Mouse (Mus musculus) gastrocnemius, postnatal 4 days (tissue): ENCODE measurements around the gene Tnik. TPM values are rescaled to one million over a fixed set of nuclear protein-coding genes. Genes with fewer than 3 reads are reported as not detected.

Experiments
- DNase-seq, 2 experiments: peaks; one replicate each; pipeline ENCODE4 v3.0.0; 2021 to 2022; ENCODE audit warnings: low spot score in 2 of 2, mixed read lengths in 2 of 2
- total RNA-seq, 2 experiments: library from RNA; stranded (reverse); gene quantifications; 2 replicates each; pipeline ENCODE4 v1.2.3; 2021

Gene Tnik
- total RNA-seq, 2 experiments from 2014 or later, result 75.8 to 77.6 TPM

DNA sequence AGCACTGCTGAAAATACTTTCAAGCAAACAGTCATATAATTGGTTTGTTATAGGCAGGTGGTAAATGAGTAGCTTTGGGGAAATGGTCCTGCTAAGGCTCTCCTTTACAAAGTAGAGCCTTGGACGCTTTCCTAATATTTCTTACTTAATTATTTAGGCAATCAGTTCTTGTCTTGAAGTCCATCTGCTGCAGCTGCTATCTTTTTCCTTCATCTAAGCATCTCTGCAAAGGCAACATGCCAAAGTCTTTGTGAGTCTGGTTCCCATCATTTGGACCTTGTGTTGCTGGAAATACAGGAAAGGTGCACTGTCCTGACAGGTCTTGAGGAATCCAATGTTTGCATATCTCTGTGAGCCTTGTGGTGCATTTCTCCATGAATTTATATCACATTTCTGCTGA, 82.9 kb downstream of the Tnik start:
- DNase-seq, result no peak

DNA sequence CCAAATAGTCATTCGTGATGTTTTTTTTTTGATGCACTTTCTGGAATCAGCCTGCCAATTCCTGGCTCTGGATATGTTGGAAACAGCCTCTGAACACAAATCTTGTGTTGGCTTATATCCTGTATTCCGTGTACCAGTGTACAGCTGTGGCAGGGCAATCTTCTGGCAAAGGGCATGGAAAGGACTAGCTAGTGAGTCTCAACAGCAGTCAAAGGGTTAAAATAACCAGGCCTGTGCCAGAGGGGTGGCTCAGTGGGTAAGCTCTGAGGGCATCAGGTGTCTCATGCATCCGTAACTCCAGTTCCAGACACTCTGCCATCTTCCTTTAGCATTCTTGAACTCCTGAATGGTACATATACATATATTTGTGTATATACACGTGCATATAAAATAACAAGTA, 83.5 kb downstream of the Tnik start:
- DNase-seq, result no peak

DNA sequence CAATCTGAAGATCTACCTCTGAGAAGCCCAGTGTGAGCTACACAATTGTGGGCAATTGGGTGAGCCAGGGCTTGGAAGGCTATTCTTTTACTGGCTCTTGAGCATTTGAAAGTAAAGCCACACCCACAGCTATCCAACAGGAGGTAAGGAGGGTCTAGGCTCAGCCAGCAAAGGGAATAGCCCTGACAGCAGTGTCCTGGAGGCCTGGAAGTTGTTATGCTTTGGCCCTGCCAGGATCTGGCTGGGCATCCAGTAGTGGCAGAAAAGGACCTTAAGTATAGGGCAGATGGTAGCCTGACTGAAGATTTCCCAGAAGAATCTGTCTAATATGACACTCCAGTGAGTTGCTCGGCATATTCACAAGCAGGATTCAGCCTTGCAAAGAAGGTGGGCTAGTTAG, 85.7 kb downstream of the Tnik start:
- DNase-seq, result no peak

DNA sequence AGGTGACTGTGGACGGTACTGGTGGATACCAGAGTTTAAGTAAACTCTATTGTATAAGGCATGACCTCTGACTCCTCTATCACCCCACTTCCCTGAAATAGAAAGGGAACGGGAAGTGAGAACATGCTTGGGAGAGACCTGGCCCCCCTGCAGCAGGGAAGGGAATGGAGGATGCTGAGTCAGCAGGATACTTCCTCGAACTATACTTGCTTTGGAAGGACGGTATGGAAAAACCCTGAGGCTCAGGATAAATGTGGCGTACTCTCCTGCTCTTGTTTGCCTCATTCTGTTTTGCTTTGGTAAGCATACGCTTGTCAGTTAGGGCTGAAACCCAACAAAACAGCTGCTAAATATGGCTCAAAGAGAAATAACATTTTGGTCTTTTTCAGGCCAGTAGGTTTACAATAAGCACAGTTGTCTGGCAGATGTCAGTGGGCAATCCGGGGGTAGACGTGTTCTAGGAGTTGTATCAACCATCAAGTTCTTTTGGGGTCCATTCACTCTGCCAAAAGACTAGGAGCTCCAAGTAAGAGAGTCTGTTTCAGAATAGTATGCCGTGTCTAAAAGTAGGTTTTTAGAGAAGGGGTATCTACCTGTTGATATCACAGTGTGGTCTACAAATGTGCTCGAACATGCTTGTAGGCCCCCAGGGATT, 87.3 kb downstream of the Tnik start:
- DNase-seq, result no peak

DNA sequence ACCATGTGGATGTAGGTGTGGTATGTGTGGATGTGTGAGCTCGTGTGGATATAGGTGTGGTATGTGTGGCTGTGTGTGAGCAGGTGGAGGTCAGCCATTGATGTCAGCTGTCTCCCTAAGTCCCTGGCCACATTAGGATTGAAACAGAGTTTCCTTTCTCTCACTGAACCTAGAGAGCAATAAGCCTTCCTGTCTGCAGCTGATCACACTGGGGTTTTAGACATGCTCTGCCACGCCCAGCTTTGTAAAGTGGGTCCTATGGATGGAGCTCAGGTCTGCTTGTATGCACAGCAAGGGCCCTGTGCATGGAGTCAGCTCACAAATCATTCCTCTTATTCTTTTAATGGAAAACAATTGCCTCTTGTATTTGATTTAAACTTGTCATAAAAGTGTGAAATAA, 95.4 kb downstream of the Tnik start:
- DNase-seq, result no peak

DNA sequence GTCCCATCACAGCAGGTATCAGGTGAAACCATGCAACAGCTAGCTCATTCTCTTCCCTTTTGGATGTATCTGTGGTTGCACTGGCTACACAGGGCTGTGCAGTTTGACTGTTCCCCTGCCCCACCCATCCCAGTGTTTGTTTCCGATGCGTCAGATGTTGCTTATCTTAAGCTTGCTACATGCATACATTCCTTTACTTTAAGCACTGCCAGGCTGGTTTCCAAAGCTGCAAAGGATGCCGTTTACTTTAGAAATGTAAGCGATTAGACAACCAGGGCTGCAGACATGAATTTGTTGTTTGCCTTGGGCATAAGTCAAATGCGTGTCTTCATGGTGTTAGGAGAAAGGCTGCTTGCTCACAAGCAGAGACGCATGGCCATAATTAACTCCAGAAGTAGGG, 96.1 kb downstream of the Tnik start:
- no peak for DNase-seq

DNA sequence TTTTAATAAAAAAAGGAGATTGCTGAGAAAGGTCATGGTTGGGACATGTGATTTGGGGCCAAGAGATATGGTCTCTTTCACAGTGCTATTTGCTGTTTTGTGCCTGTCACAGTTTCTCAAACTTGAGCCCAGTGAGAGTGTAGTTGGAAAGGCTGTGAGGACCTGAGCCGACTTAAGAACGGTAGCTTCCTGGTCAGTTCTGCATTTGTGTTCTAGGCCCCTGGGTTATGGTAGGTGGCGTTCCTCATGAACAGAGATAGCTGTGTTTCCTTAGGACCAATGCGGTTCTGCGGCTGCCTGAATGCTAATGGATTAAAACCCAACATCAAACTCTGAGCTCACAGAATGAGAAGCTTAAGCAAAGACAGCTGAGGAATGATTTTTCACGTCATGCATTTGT, 98.0 kb downstream of the Tnik start:
- DNase-seq, result no peak

DNA sequence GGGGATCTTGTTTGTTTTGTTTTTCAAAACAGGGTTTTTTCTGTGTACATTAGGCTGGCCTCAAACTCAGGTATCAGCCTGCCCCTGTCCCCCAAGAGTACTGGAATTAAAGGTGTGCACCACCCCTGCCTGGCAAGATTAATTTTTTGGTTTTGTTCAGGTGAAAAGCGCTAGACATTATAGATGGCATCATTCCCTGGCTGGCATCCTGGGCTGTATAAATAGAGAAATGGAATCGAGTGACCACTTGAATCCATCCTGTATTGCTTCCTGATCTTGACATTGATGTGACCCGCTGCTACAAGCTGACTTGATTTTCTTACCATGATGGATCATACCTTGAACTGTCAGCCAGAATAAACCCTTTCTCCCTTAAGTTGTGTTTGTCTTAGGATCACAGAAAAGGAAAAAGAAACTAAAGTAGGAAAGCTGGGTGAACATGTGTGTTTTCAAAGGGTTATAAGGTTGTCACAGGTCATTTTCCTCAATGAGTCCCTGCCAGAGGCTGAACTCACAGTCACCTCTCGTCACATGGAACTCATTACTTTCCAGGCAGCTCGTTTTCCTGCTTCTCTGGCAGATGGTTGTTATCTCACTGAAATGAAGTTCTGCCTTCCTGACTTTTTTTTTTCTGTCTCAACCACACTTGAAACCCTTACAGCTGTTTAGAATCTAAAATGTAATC, 100.6 kb downstream of the Tnik start:
- DNase-seq, result no peak

DNA sequence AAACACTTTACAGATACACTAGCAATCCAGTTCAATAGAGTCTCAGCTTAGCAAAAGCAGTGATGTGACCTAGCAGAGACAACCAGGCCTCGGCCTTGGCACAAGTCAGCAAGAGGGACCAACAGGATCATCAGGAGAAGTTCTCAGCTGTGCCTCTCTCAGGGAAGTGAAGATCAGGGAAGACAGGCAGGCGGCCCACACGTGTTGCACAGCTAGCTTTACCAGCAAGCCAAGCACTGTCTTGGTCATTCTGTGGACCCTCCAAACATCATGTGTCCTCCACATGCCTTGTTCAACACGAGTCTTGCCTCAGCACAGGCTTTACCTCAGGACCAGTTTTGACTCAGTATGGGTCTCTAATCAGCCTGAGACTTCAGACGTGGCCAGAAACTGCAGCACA, 105.7 kb downstream of the Tnik start:
- no peak for DNase-seq

DNA sequence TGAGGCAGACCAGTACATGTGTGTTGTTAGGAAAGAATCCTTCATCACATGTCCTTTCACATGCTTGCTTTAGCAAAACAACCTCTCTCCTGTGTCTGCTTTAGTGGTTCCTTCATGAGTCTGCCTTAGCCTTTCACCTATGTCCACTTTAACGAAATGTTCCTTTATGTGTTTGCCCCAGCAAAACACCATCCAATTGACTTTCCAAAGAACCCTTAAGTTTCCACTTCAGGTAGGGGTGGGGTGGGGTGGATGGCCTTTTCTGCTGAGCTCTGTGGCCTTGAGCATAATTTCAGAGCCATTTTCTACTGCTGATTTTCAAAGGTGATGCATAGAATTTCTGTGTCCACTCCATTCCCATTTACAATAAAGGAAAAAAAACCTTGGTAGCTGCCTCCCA, 106.3 kb downstream of the Tnik start:
- DNase-seq, result no peak

DNA sequence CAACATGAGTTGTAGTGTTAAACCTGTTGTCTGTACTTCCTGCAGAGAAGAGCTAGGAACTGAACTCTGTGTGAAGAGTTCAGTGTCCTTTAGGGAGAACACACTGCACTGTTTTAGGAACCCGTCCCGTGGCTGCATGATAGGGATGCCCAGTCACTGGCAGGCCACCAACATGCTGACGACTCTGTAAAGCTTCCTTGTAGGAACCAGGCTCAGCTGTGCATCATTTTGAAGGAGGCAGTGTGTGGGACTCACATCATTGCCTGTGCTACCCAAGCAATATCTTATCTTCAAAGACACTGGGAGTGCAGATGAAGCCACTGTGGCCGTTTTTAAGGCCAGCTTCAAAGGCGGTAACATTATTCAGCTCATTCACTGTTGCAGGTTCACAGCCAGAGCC, 106.7 kb downstream of the Tnik start:
- no peak for DNase-seq

DNA sequence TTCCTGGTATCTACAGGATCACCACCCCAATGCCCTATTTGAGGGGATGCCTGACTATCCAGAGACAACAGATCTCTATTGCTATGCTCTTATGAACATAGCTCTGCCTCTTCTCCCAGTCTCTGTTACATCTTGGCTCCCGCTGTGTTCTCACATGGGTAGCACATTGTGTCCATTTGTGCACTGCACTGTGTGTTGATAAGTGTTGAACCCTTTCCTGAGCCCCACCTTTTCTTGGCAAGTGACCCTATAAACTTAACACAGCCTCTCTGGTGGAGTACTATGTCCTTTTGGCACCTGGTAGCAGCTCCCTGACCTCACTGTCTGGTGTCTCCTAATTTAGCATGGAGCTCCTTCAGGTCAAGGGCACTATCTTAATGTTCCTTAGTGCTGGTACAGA, 108.6 kb downstream of the Tnik start:
- DNase-seq, result no peak

DNA sequence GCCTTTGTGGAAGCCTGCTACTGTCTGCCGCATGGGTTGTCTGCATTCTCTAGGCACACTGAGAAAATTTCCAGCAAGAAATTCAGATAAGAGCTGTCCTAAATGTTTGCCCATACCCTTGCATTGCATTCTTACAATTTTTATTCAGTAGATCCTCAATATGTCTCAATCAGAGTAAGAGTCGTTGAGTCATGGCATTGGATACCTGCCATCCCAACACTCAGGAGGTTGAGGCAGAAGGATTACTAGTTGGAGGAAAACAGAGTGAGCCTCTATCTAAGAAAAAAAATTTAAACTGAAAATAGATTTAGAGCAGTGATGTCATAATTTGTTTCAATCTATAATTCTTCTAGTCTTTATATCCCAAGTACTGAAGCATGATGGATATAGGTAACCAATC, 109.4 kb downstream of the Tnik start:
- no peak for DNase-seq

DNA sequence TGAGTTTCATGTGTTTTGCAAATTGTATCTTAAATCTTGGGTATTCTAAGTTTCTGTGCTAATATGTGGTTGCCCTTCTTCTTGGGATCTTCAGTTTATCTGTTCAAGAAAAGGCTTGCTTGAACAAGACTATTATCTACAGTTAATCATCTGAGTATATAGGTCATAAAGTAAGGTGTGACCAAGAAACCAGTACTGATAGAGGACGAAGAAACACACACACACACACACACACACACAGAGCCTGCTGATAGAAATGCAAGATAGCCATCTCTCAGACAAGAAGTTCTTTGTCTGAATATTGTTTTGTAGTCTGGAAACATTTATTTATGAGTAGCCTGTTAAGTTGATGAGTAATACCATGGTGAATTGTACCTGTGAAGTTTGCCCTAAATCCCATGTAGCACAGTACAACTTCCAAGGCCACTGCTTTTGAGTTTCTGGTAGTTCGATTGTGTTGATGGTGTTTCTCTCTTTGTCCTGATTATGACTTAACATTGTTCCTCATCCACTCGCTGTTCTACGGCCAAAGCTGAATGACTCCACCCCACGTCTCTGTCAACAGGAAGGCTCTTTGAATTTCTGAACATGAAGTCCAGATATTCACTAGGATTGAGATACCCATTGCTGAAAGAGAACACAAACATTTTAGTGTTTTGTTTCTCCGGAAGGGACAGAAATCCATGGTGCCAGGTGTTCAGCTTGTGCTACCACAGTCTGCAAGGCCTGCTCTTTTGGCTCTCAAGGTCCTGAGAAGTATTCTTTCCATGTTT, 111.9 kb downstream of the Tnik start:
- DNase-seq, result no peak

DNA sequence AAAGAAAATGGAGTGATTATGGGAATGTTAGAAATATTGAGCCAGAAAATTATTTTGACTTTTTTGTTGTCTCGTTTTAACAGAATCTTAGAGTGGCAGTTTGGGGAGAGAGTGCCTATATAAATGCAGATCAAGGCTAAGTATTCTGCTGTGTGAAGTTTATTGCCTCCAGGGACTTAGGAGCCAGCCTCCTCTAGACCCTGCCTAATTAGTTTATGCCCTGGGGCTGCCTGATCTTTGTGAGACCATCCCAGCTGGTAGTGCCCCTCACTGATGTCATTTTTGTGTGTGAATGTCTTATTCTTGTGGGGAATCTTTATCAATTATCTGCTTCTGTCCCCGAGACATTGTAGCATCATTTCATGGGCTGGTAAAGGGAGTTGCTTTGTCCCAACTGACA, 117.2 kb downstream of the Tnik start:
- DNase-seq, result no peak

DNA sequence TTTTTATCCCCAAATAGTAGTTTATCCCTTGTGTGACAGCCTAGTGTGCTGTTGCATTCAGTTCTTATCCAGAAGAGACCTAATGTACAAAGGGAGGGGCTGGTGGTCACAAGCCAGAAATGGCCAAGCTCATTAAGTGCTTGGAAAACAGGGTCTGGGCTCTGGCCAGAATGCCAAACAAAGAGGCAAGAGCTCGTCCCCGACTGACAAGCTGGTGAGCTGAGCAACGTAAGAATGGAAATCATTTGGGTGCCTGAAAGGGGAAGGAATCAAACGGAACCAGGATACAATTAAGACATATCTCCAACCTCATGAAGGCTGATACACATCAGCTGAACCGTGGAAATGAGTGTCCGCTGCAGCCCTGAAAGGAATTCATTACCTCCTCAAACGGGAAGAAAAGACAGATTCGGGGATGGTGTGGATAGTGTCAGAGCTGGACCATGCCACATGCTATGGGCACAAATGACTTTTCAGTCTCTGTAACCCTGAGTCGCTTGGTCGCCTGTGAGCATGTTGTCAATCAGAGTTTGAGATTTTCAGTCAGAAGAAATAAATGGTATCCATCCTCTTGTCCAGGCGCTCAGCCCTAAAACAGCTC, 120.6 kb downstream of the Tnik start:
- peak in 1 of 2 experiments; percentile 16 for DNase-seq

DNA sequence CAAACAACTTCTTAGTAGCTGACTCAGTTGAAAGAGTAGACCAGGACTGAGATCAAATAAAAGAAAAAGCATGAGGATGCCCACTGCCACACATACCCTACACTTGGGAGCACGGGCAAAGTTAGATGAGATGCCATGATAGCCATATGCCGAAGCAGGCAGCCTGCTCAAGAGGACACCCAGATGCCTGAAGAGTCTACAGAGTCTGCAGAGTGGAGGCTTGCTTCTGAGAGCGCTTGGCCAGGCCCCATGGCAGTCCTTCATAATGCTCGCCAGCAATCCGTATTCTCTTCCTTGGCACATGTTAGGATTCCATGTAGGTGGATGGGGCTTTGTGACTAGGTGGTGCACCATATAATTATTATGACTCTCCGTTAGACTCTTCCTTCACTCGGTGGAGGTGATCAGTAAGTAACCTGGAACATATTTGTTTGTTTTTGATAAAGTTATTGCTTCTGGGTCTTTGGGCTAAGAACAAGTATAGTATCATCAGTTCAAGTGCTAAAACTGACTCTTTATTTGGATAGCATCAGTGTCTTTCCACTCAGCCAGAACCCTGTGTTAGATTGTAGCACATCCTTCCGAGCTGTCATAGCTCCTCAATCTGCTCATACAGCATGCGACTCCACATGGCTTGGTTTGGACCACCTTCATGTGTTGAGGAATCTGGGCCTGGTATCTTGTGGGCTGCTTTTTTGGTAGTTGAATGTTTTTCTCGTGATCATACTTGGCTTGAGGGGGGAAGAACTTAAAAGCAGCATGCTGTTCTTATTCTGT, 122.4 kb downstream of the Tnik start:
- no peak for DNase-seq

DNA sequence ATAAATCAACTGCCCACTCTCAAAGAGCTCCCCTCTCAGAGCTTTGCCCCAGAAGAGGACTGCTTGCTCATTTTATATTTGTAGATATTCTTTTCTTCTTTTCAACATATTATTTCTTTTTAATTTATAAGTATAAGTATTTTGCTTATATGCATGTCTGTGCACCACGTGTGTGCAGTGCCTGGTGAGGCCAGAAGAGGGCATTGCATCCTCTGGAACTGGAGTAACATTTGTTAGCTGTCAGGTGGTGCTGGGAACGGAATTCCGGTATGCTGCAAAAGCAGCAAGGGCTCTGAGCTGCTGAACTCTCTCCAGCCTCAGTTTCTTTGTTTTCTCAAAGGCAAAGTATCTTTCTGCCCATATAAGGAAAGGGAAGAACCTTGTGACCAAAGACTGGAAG, 125.5 kb downstream of the Tnik start:
- no peak for DNase-seq

DNA sequence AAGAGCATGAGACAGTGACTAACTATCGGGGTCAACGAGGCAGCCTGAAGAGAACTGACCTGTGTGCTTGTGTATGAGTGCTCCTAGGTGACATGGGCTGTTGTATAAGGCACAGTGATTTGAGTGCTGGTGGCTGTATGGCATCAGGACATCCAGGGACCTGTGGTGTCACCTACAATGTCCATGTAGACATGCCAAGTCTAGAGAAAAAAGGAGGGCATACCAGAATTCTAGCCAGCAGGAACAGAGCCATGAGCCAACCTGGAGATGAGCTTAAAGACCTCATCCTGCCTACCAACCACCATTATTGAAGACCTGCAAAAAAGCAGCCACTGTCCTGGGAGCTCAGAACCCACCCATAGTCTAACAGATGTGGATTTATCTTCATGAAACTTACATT, 127.2 kb downstream of the Tnik start:
- DNase-seq, result no peak

DNA sequence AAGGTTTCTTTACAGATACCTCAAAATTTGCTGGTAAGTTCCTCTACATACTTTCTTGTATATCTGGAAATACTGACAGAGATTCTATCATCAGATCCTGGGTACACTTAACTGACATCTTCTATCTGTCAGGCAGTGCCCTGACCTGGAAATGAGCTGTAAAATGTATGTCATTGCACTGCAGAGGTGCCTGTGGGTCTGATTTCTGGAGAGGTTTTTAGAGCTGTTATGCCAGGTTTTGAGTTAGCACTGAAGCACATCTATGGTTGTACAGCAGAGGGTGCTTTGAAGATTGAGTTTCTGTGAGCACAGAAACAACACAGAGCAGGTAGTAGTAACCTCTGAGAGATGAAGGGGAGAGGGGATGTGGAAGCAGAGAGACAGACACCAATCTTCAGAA, 129.5 kb downstream of the Tnik start:
- no peak for DNase-seq

DNA sequence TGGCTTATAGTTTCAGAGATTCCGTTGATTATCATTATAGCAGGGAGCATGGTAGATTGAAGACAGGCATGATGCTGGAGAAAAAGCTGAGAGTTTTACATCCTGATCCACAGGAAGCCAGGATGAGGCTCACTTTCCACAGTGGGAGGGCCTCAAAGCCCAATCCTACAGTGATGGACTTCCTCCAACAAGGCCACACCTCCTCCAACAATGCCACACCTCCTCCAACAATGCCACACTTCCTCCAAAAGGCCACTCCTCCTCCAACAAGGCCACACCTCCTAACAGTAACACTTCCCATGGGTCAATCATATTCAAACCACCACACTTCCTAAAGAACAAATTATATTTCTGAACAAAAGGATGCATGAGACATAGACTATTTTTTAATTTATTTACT, 135.8 kb downstream of the Tnik start:
- DNase-seq, result no peak
